Mouse (Mus musculus) midbrain, embryonic 16.5 days (tissue): ENCODE data around the gene Tnfrsf1a. TPM values are rescaled to one million over a fixed set of nuclear protein-coding genes. Genes with fewer than 3 reads are reported as not detected.
A peak's percentile ranks its signal among the peaks of the same experiment; 100 is the strongest.

Experiments
- ATAC-seq: fragments of 200-750 bp; cut with Nextera tagmentation; 2 replicates; pipeline ENCODE4 v1.8.0; 2017; ENCODE audit warnings: moderate TSS enrichment
- H3K27ac ChIP-seq: fragments of 300-500 bp; sonication (generic); 2 replicates; pipeline ENCODE4 v1.5.1; 2014; ENCODE audit warnings: mild to moderate bottlenecking, low read length, mixed read lengths
- H3K27me3 ChIP-seq: fragments of 300-500 bp; sonication (generic); 2 replicates; pipeline ENCODE4 v1.6.1; 2014; ENCODE audit warnings: low read depth, low read length, mixed read lengths; ENCODE audit not compliant: control insufficient read depth, insufficient read depth
- H3K36me3 ChIP-seq: fragments of 300-500 bp; sonication (generic); 2 replicates; pipeline ENCODE4 v1.6.1; 2014; ENCODE audit warnings: mild to moderate bottlenecking, low read length, moderate library complexity, mixed read lengths; ENCODE audit not compliant: control insufficient read depth, insufficient read depth
- H3K4me1 ChIP-seq: fragments of 300-500 bp; sonication (generic); 2 replicates; pipeline ENCODE4 v1.6.1; 2014; ENCODE audit warnings: mild to moderate bottlenecking, low read length, mixed read lengths; ENCODE audit not compliant: control insufficient read depth, insufficient read depth
- H3K4me2 ChIP-seq: fragments of 300-500 bp; sonication (generic); 2 replicates; pipeline ENCODE4 v1.6.1; 2014; ENCODE audit warnings: mild to moderate bottlenecking, low read length, mixed read lengths
- H3K4me3 ChIP-seq: fragments of 300-500 bp; sonication (generic); 2 replicates; pipeline ENCODE4 v1.5.1; 2014; ENCODE audit warnings: low read depth, mild to moderate bottlenecking, low read length, moderate library complexity, mixed read lengths
- H3K9ac ChIP-seq: fragments of 300-500 bp; sonication (generic); 2 replicates; pipeline ENCODE4 v1.6.1; 2014; ENCODE audit warnings: low read depth, low read length, mixed read lengths
- H3K9me3 ChIP-seq: fragments of 300-500 bp; sonication (generic); replicated peaks from 2 replicates; pipeline ENCODE4 v1.6.1; 2014; ENCODE audit warnings: mild to moderate bottlenecking, low read length, mixed read lengths; ENCODE audit not compliant: control insufficient read depth, poor library complexity, severe bottlenecking
- WGBS: fragments of 180-500 bp; shearing (Covaris S2); extraction: QIAGEN DNeasy Blood & Tissue Kit; methylation state at CpG from one replicate; pipeline ENCODE4 v1.1.7; 2014; 5-methylcytosine and 5-hydroxymethylcytosine counted together
- polyA plus RNA-seq: library from polyadenylated mRNA; unstranded; fragments of >200 nt; fragmentation: Nextera tagmentation; extraction: Ambion mirVana; gene quantifications from 2 replicates; pipeline ENCODE4 v1.2.1, GENCODE M21; 2015

The Tnfrsf1a gene
- polyA plus RNA-seq, 1 experiment from 2014 or later, result 11.2 TPM

- H3K27ac ChIP-seq, result no peak within 1 kb of the TSS
- H3K36me3 ChIP-seq, result no peaks in the 10 kb centered on the region
- H3K9me3 ChIP-seq, result no peaks in the 10 kb centered on the region
- 0 out of 2 replicates have a peak, but pooled peaks have one; percentile 33 for ATAC-seq
- WGBS, result 11% methylated on average over 38 of the region's 40 CpGs
- peak within 1 kb of the TSS; percentile 55 for H3K9ac ChIP-seq
- peak within 1 kb of the TSS; percentile 41 for H3K4me3 ChIP-seq
- H3K4me1 ChIP-seq, result peaks cover 10% of the 10 kb centered on the region
- peak within 1 kb of the TSS; percentile 76 for H3K4me2 ChIP-seq
- H3K27me3 ChIP-seq, result peaks cover 42% of the 10 kb centered on the region
These were observed 31.5 kb downstream of the Tnfrsf1a start, which contains the start of gene Plekhg6 for GRCm38 (mm10) chr6:125380372-125381360. Plekhg6 (minus strand) TSS chr6:125380793.

GRCm38 (mm10) chr6:125382024-125382423, 32.9 kb downstream of the Tnfrsf1a start:
- Histone ChIP-seq H3K27me3 (peaks cover 42% of the 10 kb centered on the region), H3K4me3 (no peak overlapping the region), H3K9me3 (no peaks in the 10 kb centered on the region), H3K36me3 (no peaks in the 10 kb centered on the region), H3K27ac (no peak overlapping the region), H3K9ac (no peak overlapping the region), H3K4me2 (no peak overlapping the region), H3K4me1 (peaks cover 10% of the 10 kb centered on the region)
- ATAC-seq, result no peak
- 88% methylated on average over 2 of the region's 2 CpGs for WGBS

DNA sequence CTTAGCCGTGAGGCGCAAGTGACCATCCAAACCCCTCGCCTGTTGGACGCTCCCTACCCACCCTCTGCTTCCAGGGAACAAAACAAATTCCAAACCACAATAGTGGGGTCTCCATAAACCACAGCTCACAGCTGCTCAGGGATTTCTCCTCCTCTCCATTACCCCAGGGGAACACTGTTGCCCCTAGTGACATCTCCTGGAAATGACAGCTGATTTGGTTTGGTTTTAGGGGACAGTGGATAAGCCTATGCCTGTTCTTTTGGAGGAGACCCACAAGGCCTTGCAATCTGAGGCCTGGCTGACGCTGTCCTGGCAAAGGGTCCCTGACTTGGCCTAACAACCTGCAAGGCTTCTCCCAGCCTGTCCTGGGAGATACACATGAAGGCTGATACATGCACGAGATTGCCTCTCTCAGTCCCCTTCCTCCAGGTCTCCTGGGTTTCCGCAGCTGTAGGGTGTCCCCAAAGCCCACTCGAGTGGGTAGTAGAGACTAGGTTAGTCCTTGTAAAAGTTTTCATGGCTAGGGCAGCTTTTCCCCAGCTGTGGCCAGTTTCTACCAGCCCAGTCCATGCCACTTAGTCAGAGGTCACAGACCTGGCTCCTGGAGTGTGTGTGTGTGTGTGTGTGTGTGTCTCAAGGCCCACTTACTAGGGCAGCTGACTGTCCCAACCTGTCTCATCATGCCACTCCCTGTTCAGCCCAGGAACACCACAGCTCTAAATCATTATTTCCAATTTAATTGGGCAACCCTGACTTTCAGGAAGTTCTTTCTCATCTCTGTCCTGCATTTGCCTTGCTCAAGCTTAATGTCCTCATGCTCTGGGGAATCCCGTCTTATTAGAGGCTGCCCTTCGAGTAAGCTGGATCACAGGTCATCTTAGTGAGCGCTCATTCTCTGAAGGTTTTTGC, 36.2 kb downstream of the Tnfrsf1a start:
- Histone ChIP-seq H3K4me3 (no peak overlapping the region), H3K9me3 (no peaks in the 10 kb centered on the region), H3K4me1 (peaks cover 4% of the 10 kb centered on the region), H3K27ac (no peak overlapping the region), H3K36me3 (no peaks in the 10 kb centered on the region), H3K27me3 (peaks cover 15% of the 10 kb centered on the region), H3K4me2 (no peak overlapping the region), H3K9ac (no peak overlapping the region)
- no peak for ATAC-seq
- 60% methylated on average over 11 of the region's 11 CpGs for WGBS

- Histone ChIP-seq H3K4me2 (no peak overlapping the region), H3K4me1 (no peaks in the 10 kb centered on the region), H3K27me3 (peaks cover 8% of the 10 kb centered on the region), H3K9me3 (no peaks in the 10 kb centered on the region), H3K36me3 (no peaks in the 10 kb centered on the region), H3K27ac (no peak overlapping the region), H3K4me3 (no peak overlapping the region), H3K9ac (no peak overlapping the region)
- no peak for ATAC-seq
- WGBS, result 80% methylated on average over 6 of the region's 6 CpGs
These were observed 36.9 kb downstream of the Tnfrsf1a start for GRCm38 (mm10) chr6:125386080-125386479.

GRCm38 (mm10) chr6:125389853-125390252, 40.7 kb downstream of the Tnfrsf1a start:
- Histone ChIP-seq H3K27me3 (no peaks in the 10 kb centered on the region), H3K4me2 (no peak overlapping the region), H3K36me3 (no peaks in the 10 kb centered on the region), H3K4me1 (no peaks in the 10 kb centered on the region), H3K9me3 (no peaks in the 10 kb centered on the region), H3K27ac (no peak overlapping the region), H3K4me3 (no peak overlapping the region), H3K9ac (no peak overlapping the region)
- 86% methylated on average over 5 of the region's 5 CpGs for WGBS
- ATAC-seq, result no peak

DNA sequence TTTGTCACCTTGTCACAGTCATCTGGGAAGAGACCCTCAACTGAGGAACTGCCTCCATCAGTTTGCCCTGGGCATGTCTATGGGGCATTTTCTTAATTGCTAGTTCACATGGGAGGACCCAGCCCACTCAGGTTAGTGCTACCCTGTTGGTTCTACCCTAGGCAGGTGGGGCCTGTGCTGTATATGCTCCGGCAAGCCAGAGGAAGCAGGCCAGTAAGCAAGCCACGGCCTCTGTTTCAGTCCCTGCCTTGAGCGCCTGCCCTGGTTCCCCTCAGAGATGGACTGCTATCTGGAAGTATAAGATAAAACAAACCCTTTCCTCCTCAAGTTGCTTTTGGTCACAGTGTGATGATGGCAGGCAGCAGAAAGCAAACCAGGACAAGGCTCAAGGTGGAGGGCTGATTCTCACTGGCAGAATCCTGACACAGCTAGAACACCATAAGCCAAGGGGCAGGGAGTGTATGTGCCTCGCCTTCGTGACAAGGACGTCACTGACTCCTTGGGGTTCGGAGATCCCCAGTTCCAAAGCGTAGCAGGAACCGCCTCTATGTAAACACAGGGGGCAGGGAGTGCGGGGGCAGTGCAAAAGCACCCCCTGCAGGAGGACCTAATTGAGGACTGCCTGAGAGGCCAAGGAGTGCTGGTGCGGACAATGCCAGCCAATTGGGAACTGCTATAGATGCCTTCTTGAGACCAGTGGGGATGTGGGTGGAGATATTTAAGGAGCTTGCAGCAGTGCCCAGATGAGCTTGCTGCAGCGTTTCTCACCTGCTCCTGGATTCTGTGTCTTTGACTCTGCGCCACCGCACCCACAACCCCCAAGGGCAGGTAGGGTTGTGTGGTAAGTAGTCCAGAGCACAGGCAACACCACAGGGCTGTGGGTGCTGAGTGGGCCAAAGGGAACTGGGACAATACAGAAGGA, 56.6 kb downstream of the Tnfrsf1a start:
- no peak overlapping the region for H3K9ac ChIP-seq
- no peaks in the 10 kb centered on the region for H3K4me1 ChIP-seq
- 0 out of 2 replicates have a peak, but pooled peaks cover 3% of the 10 kb centered on the region for H3K9me3 ChIP-seq
- no peak overlapping the region for H3K27ac ChIP-seq
- WGBS, result 58% methylated on average over 14 of the region's 14 CpGs
- H3K4me3 ChIP-seq, result no peak overlapping the region
- H3K4me2 ChIP-seq, result no peak overlapping the region
- no peaks in the 10 kb centered on the region for H3K27me3 ChIP-seq
- H3K36me3 ChIP-seq, result no peaks in the 10 kb centered on the region
- ATAC-seq, result no peak

DNA sequence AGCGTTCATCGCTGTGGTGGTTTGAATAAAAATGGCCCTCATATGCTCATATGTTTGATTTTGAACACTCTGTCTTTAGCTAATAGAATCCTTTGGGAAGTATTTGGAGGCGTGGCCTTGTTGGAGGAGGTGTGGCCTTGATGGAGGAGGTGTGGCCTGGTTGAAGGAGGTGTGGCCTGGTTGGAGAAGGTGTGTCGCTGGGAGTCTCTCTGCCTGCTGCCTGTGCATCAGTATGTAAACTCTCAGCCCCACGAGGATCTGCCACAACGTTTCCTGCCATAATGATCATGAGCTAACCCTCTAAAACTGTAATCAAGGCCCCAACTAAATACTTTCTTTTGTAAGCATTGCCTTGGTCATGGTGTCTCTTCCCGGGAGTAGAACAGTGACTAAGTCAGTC, 58.1 kb downstream of the Tnfrsf1a start:
- no peak overlapping the region for H3K4me2 ChIP-seq
- no peaks in the 10 kb centered on the region for H3K36me3 ChIP-seq
- no peaks in the 10 kb centered on the region for H3K4me1 ChIP-seq
- H3K9me3 ChIP-seq, result 0 out of 2 replicates have a peak, but pooled peaks cover 3% of the 10 kb centered on the region
- no peak overlapping the region for H3K27ac ChIP-seq
- no peak overlapping the region for H3K4me3 ChIP-seq
- H3K9ac ChIP-seq, result no peak overlapping the region
- no peak for ATAC-seq
- no peaks in the 10 kb centered on the region for H3K27me3 ChIP-seq
- 80% methylated on average over 7 of the region's 7 CpGs for WGBS

- WGBS, result 95% methylated on average over 10 of the region's 10 CpGs
These were observed 58.5 kb downstream of the Tnfrsf1a start for GRCm38 (mm10) chr6:125407657-125408056.

More at GRCm38 (mm10) chr6:125407657-125408056, 58.5 kb downstream of the Tnfrsf1a start:
- no peaks in the 10 kb centered on the region for H3K36me3 ChIP-seq
- H3K27me3 ChIP-seq, result no peaks in the 10 kb centered on the region
- H3K4me3 ChIP-seq, result no peak overlapping the region
- H3K4me2 ChIP-seq, result no peak overlapping the region
- 0 out of 2 replicates have a peak, but pooled peaks cover 3% of the 10 kb centered on the region for H3K9me3 ChIP-seq
- ATAC-seq, result no peak
- H3K27ac ChIP-seq, result no peak overlapping the region
- H3K4me1 ChIP-seq, result no peaks in the 10 kb centered on the region
- H3K9ac ChIP-seq, result no peak overlapping the region
